Mouse (Mus musculus) activated CD4-positive, CD25-positive, alpha-beta regulatory T cell, adult 9 weeks (primary cell): ENCODE results near the gene Uts2. TPM values are rescaled to one million over a fixed set of nuclear protein-coding genes. Genes with fewer than 3 reads are reported as not detected.

Experiments used
- polyA plus RNA-seq: library from polyadenylated mRNA; unstranded; fragments of 100-300 nt; shearing (Covaris generic); gene quantifications from one replicate; pipeline ENCODE4 v1.2.1, GENCODE M21; 2017

The Uts2 gene
- polyA plus RNA-seq, result not detected

GRCm38 (mm10) chr4:150996797-150997196 lies at the start of gene Uts2:
Uts2 (plus strand) TSS chr4:150997097.

DNA sequence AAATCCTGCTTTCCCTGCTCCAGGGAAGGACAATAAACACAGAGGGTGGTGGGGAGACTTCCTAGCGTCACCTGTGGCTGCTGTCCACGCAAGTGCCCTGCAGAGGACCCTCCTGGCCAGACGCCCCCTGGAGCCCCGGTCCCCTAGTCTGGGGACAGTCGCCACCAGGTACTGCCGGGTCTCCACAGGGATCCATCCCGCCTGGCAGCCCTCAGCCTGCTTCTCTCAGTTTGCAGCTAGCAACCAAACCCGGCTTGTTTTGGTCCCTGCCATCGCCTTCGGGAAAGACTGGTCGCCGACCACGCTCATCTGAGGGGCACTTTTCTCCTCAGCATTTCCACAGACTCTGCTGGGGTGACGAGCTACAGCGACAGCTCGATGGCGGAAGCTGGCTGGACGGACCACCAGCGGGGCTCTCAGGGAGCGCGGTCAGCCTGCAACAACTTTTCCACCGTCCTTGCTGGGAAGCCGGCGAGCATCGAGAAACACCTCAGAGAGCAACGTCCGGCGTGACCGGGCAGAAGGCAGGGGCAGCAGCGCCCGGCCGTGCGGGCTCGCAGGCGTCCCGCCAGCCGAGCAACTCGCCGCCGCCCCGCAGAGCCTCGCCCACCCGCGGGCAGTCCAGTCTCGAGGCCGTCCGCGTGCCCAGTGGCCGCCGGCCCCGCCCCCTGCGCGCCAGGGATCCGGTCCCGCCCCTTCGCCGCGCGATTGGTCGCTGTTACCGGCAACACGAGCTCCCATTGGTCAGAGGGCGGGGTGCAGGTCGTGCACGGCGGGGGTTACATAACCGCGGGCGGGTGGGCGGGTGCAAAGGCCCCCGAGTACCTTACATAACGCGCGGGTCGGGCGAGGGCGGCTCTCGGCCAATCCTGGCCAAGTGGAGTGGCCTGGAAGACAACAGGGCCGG lies 47.4 kb downstream of the Uts2 start, which contains the start of gene Per3:
TSS of gene Per3 (minus strand) at position 629 of the 907 bp plus-strand sequence.

Other genes starting within 250 kb of the Uts2 start
- gene Errfi1, start 143.2 kb upstream of the Uts2 start, polyA plus RNA-seq, result 2.5 TPM
- gene Park7, start 82.7 kb upstream of the Uts2 start, polyA plus RNA-seq, result 359 TPM
- gene Tnfrsf9, start 82.5 kb upstream of the Uts2 start, polyA plus RNA-seq, result 334 TPM
- gene Per3, start 47.6 kb downstream of the Uts2 start, polyA plus RNA-seq, result 0.88 TPM
- 62.2 TPM for gene Vamp3, start 60.9 kb downstream of the Uts2 start, polyA plus RNA-seq
- not detected for gene Gm13090, start 92.5 kb downstream of the Uts2 start, polyA plus RNA-seq